Mouse (Mus musculus) small intestine, adult 2 months (tissue): ENCODE data around the gene Mgrn1.

Source experiments
- CTCF ChIP-seq: fragments of 200-500 bp; IDR thresholded peaks from 2 replicates; pipeline ENCODE4 v1.5.1; 2012; ENCODE audit warnings: low read depth, mild to moderate bottlenecking, control low read depth, inconsistent platforms, low read length, moderate library complexity, mixed read lengths; ENCODE audit not compliant: insufficient replicate concordance, insufficient read length; ENCODE audit errors: extremely low read depth
- POLR2A ChIP-seq: fragments of 200-500 bp; IDR thresholded peaks from 2 replicates; pipeline ENCODE4 v1.6.1; 2012; ENCODE audit warnings: low read depth, mild to moderate bottlenecking, control low read depth, inconsistent platforms, low read length, moderate library complexity

DNA sequence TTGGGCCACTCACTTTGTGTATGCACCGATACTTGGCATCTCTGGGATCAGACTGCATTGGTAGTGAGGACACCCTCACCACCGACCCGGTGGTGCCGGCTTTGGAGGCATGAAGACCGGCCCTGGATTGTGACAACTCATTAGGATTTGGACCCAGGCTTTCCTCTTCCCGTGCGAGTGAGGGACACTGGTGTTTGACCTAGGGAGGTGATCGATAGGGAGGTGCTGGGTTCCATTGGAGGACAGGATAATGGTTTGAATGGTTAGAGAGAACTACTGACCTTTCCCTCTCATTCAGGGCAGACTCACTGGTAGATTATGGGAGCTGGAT, 606 bp downstream of the Mgrn1 start:
- no peak for TF ChIP-seq CTCF
- TF ChIP-seq POLR2A: 0 out of 2 replicates have a peak, but pooled peaks have one; percentile 32
